Mouse (Mus musculus): Measurements from ENCODE around the gene Rasl10b. TPM values are rescaled to one million over a fixed set of nuclear protein-coding genes. Genes with fewer than 3 reads are reported as not detected.

Gene Rasl10b
- not detected in 2 replicates for total RNA-seq (2015; ENCODE audit: low replicate concordance)
- not detected in 2 replicates for total RNA-seq (2017; ENCODE audit: low replicate concordance)

GRCm38 (mm10) chr11:83409087-83409754, at the start of gene Rasl10b:
Gene Rasl10b (plus strand): TSS chr11:83409137.
- ATAC-seq (replicated peaks; ENCODE audit: low FRiP score, poor library complexity, severe bottlenecking): no peak

- no peak for ATAC-seq (replicated peaks; ENCODE audit: low FRiP score, poor library complexity, severe bottlenecking)
Measured at GRCm38 (mm10) chr11:83364656-83365055, 44.3 kb upstream of the Rasl10b start.

GRCm38 (mm10) chr11:83371267-83371666, 37.7 kb upstream of the Rasl10b start:
- no peak for ATAC-seq (replicated peaks; ENCODE audit: low FRiP score, poor library complexity, severe bottlenecking)

- ATAC-seq (replicated peaks; ENCODE audit: low FRiP score, poor library complexity, severe bottlenecking): no peak
Measured at GRCm38 (mm10) chr11:83379745-83380341, 29.1 kb upstream of the Rasl10b start.

- ATAC-seq (replicated peaks; ENCODE audit: low FRiP score, poor library complexity, severe bottlenecking): no peak
Measured at GRCm38 (mm10) chr11:83382876-83383531, 25.9 kb upstream of the Rasl10b start.

- no peak for ATAC-seq (replicated peaks; ENCODE audit: low FRiP score, poor library complexity, severe bottlenecking)
Measured at GRCm38 (mm10) chr11:83383532-83383887, 25.4 kb upstream of the Rasl10b start.

- ATAC-seq (replicated peaks; ENCODE audit: low FRiP score, poor library complexity, severe bottlenecking): no peak
Measured at GRCm38 (mm10) chr11:83393062-83393461, 15.9 kb upstream of the Rasl10b start.

- no peak for ATAC-seq (replicated peaks; ENCODE audit: low FRiP score, poor library complexity, severe bottlenecking)
Measured at GRCm38 (mm10) chr11:83394802-83395439, 14.0 kb upstream of the Rasl10b start.

GRCm38 (mm10) chr11:83397626-83398025, 11.3 kb upstream of the Rasl10b start:
- ATAC-seq (replicated peaks; ENCODE audit: low FRiP score, poor library complexity, severe bottlenecking): no peak

GRCm38 (mm10) chr11:83398724-83399123, 10.2 kb upstream of the Rasl10b start:
- no peak for ATAC-seq (replicated peaks; ENCODE audit: low FRiP score, poor library complexity, severe bottlenecking)

- ATAC-seq (replicated peaks; ENCODE audit: low FRiP score, poor library complexity, severe bottlenecking): no peak
Measured at GRCm38 (mm10) chr11:83403787-83404186, 5.2 kb upstream of the Rasl10b start.

- ATAC-seq (replicated peaks; ENCODE audit: low FRiP score, poor library complexity, severe bottlenecking): no peak
Measured at GRCm38 (mm10) chr11:83406391-83406790, 2.5 kb upstream of the Rasl10b start.

GRCm38 (mm10) chr11:83408242-83408641, 695 bp upstream of the Rasl10b start:
- no peak for ATAC-seq (replicated peaks; ENCODE audit: low FRiP score, poor library complexity, severe bottlenecking)

GRCm38 (mm10) chr11:83409792-83410291, 905 bp downstream of the Rasl10b start:
- ATAC-seq (replicated peaks; ENCODE audit: low FRiP score, poor library complexity, severe bottlenecking): no peak

- no peak for ATAC-seq (replicated peaks; ENCODE audit: low FRiP score, poor library complexity, severe bottlenecking)
Measured at GRCm38 (mm10) chr11:83410510-83410909, 1.6 kb downstream of the Rasl10b start.

GRCm38 (mm10) chr11:83417080-83417479, 8.1 kb downstream of the Rasl10b start:
- ATAC-seq (replicated peaks; ENCODE audit: low FRiP score, poor library complexity, severe bottlenecking): no peak

- no peak for ATAC-seq (replicated peaks; ENCODE audit: low FRiP score, poor library complexity, severe bottlenecking)
Measured at GRCm38 (mm10) chr11:83417708-83418107, 8.8 kb downstream of the Rasl10b start.

GRCm38 (mm10) chr11:83418566-83418965, 9.6 kb downstream of the Rasl10b start:
- ATAC-seq (replicated peaks; ENCODE audit: low FRiP score, poor library complexity, severe bottlenecking): no peak; the same call in 1 of the 2 replicates

GRCm38 (mm10) chr11:83420338-83420737, 11.4 kb downstream of the Rasl10b start:
- 0 out of 2 replicates have a peak, but pooled peaks have one; percentile 29 for ATAC-seq (replicated peaks; ENCODE audit: low FRiP score, poor library complexity, severe bottlenecking)

GRCm38 (mm10) chr11:83421305-83421704, 12.4 kb downstream of the Rasl10b start:
- ATAC-seq (replicated peaks; ENCODE audit: low FRiP score, poor library complexity, severe bottlenecking): no peak
